Mouse (Mus musculus): Measurements from ENCODE around the gene Gsg1l. TPM values are rescaled to one million over a fixed set of nuclear protein-coding genes. Genes with fewer than 3 reads are reported as not detected.

Gsg1l gene
- total RNA-seq, 2 experiments from 2014 or later: 0.05 TPM; not detected in 1

- no peak for DNase-seq (ENCODE audit: low spot score)
These were observed 49.9 kb downstream of the Gsg1l start for GRCm38 (mm10) chr7:126032365-126032755.

DNA sequence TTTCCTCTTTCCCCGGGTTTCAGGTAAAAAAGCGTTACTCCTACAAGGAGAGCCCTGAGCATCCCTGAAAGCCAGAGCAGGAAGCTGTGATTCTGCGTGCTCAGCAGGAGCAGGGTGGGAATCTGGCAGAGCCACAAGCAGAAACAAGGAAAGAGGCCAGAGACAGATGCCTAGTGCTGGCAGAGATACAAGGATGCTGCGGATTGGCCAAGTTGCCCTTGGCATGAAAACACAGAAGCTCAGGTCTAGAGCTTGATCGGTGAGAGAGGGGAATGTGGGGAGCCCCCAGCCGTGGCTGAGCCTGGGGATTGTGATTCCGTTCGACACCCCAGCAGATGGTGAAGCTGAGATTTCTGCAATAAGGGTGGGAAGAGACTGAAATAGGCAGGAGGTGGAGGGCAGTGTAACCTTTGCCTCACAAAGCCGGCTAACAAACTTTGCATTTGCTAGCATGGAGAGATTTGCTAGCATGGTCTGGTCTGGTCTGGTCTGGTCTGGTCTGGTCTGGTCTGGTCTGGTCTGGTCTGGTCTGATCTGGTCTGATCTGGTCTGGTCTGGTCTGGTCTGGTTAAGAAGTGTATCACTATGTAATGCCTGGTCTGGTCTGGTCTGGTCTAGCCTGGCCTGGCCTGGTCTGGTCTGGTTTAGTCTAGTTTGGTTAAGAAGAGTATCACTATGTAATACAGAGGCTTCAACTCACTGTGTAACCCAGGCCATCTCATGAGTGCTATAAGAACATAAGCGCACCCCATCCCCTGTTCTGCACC, 50.4 kb downstream of the Gsg1l start:
- DNase-seq (ENCODE audit: low spot score): no peak

DNA sequence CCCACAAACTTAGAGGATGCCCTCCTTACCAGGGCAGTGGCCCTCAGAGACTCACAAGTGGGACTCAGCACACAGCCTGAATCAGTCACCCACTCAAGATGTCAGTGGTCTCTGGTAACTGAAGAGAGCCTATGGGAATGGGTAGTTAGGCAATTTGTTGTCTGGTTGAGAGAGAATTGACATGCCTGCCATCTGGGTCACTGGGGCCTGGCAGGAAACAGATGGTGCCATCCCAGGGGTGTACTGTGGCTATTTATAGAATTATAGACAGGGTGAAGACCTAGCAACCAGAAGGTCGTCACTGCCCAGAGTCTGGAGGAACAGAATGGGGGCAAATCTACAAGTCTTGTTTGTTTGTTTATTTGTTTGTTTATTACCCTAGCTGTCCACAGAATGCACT, 54.8 kb downstream of the Gsg1l start:
- DNase-seq (ENCODE audit: low spot score): no peak

DNA sequence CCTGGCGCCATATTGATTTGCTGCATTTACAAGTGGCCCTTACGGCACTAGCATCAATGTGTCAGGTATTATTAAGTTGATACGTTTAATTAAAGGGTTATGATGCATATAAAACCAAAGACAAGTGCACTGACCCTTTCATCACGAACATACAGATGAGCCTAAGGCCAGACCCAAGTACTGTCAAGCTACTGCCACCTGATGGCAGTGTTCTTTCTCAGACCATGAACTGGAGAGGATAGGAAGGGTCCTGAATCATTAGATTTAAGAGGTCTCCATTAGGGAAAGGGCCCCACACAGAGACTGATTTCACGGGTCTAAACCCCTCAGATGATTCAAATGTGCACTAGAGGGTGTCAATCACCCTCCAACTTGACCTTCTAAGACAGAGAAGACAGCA, 55.6 kb downstream of the Gsg1l start:
- no peak for DNase-seq (ENCODE audit: low spot score)

- DNase-seq (ENCODE audit: low spot score): no peak
These were observed 62.2 kb downstream of the Gsg1l start for GRCm38 (mm10) chr7:126019966-126020365.

DNA sequence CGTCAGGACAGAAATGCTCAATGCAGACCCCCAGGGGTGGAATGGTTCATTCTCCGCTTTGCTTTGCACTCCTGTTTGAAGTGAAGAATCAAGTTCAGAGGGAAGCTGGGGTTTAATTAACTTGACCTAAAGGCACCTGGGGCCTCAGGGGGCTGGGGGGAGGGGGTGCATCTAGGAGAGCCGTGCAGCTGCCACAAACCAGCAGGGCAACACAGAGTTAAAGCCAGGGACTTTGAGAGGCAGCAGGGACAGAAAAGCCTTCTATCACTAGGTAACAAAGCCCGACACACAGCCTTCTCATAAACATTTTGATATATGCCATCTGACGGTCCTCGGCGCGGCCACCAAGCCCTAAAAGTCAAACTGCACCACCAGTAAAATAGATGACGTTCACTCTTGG, 62.9 kb downstream of the Gsg1l start:
- DNase-seq (ENCODE audit: low spot score): no peak

DNA sequence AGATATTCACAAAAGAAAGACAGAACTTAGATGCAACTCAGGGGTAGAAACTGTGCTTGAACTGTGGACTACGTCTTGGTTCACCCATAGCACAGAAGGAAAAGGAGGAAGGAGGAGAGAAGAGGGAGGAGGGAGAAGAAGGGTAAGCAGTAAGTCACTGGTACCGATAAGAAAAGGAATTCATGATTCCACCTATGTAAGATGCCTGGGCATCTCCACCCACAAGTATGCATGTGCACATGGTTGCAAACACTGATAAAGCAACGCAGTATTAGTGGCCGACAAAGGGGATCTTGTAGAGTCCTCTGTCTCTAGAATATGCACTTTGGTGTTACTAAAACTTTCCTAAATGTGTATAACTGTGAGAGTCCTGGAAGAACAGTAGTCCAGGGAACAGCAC, 64.8 kb downstream of the Gsg1l start:
- DNase-seq (ENCODE audit: low spot score): no peak

DNA sequence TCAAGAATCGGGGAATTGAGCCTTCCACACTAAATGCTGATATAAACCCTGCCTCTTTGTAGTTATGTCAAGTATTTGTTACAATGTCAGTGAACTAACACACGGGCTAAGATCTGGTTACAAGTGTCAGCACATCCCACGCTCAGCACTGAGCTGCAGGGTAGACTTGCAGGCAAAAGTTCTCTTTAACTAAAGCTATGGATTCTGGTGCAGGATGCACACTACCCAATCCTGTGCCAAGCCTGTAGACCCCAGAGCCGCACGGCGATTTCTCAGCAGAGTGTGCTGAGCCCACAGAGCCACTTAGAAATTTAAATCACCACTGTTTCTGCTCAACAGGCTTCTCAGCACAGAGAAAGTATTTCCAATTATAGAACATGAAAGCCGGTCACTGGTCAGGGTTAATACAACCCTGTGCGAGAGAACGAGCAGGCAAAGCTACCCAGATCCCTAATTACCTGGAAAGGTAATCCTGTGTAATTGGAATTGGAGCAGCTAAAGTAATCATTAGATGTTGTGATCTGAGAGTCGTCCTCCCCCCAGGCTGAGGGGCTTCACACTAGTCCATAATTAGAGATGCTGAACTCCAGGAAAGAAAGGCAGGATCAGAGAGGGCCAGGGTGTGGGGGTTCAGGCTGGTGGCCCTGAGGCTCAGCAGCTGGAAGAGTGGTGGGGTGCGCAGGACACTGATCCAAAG, 69.7 kb downstream of the Gsg1l start:
- no peak for DNase-seq (ENCODE audit: low spot score)

- no peak for DNase-seq (ENCODE audit: low spot score)
These were observed 73.4 kb downstream of the Gsg1l start for GRCm38 (mm10) chr7:126008789-126009148.

DNA sequence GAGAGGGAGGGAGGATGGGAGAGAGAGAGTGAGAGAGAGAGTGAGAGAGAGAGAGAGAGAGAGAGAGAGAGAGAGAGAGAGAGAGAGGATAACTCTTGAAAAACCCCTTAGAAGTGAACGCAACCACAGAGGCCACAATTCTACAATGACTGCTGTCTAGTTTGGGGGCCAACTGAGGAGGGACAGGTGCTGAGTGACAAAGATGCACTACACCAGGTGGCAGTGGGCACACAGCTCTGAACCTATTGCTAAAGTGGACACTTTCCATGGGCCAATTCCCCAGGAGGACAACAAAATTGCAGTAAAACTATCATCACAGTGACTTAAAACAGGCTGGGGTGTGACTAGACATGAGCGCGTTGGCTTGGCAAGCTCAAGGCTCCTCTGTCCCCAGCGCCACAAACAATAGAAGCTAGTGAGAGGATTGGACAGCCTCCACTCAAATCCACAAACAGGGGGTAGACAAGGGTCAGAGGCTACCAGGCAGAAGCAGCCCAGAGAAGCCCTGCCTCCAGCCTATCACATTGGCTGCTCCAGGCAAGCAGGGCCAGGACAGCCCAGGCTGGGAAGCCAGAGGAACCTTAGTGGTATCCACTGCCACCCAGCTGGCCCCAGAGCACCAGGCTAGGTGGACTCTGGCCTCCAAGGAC, 73.9 kb downstream of the Gsg1l start:
- DNase-seq (ENCODE audit: low spot score): no peak

- DNase-seq (ENCODE audit: low spot score): no peak
These were observed 74.9 kb downstream of the Gsg1l start for GRCm38 (mm10) chr7:126007132-126007910.

DNA sequence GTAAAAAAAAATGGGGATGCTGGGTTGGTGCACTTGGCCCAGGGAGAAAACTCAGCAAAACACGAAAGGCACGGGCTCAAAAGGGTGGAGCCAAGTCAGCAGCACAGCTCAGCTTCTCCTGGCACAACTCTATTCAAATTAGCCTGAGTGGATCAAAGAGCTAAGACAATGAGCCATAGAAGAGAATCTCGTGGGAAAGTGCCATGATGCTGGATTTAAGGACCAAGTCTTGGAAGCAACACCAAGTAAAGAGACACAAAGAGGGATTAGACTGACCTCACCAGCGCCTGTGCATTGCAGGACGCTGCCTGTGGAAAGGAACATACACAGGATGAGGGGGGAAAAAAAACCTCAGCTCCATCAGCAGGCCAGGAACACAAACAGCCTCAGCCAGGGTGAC, 76.9 kb downstream of the Gsg1l start:
- no peak for DNase-seq (ENCODE audit: low spot score)

GRCm38 (mm10) chr7:126001683-126002082, 80.5 kb downstream of the Gsg1l start:
- DNase-seq (ENCODE audit: low spot score): no peak

GRCm38 (mm10) chr7:125999921-126000320, 82.3 kb downstream of the Gsg1l start:
- DNase-seq (ENCODE audit: low spot score): no peak

- DNase-seq (ENCODE audit: low spot score): no peak
These were observed 86.1 kb downstream of the Gsg1l start for GRCm38 (mm10) chr7:125996151-125996550.

GRCm38 (mm10) chr7:125992356-125992891, 89.8 kb downstream of the Gsg1l start:
- no peak for DNase-seq (ENCODE audit: low spot score)

DNA sequence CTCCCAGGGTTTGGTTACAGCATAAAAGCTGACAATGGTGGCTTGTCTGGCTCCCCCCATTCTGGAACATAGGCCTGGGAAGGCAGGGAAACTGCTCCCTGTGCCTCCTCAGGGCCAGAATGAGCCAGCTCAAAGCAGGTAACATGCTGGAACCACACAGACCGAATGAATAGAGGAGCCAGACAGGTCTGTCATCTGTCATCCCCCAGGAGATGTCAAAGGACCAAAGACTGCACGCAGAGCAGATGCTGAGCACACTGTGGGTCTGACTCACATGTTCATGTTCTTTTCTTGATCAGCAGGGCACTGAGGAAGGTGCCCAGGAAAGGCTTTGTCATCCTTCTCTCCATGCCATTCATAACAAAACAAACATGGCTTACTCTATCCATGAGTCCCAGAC, 90.4 kb downstream of the Gsg1l start:
- no peak for DNase-seq (ENCODE audit: low spot score)

DNA sequence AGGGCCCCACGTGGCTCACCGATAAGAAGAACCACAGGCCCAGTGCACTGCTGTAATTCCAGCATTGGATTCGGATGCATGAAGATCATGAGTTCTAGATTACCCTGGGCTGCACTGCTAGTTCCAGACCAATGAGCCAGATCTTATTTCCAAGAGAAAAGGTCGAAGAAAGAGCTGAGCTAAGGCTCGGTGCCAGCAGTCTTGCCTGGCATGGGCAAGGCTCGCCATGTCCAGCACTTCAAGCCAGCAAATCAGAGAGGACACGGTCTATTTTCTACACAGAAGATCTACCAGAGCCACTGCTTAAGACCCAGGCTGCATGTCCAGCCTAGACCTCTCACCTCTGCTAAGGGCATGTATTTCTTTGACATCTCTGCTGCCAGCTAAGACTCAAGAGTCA, 92.2 kb downstream of the Gsg1l start:
- peak; percentile 13 for DNase-seq (ENCODE audit: low spot score)

- DNase-seq (ENCODE audit: low spot score): no peak
These were observed 92.7 kb downstream of the Gsg1l start for GRCm38 (mm10) chr7:125989489-125989888.

GRCm38 (mm10) chr7:125988326-125988725, 93.9 kb downstream of the Gsg1l start:
- no peak for DNase-seq (ENCODE audit: low spot score)

DNA sequence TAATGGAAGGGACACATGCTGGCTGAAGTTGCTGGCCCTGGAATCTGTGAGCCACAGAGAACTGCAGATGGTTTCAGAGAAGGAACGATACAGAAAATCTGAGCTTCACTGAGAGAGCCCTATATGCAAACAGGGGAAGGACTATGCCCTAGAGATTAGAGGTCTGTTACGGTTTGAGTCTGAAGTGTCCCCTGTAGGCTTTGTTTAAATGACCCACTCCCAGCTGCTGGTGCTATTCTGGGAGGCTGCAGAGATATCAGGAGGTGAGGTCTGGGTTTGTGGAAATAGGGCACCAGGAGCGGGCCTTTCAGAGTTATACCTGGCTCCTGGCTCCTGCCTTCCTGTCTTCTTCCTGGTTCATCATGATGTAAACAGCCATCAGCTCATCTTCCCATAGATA, 95.1 kb downstream of the Gsg1l start:
- DNase-seq (ENCODE audit: low spot score): no peak

GRCm38 (mm10) chr7:125985565-125985964, 96.6 kb downstream of the Gsg1l start:
- no peak for DNase-seq (ENCODE audit: low spot score)
